Comparison of ENCODE assay signal across 28 mouse cellular contexts in genomic region chr17:56913023-56913422, GRCm38 (mm10). TPM values are rescaled to one million over a fixed set of nuclear protein-coding genes. Genes with fewer than 3 reads are reported as not detected.
A peak's percentile ranks its signal among the peaks of the same experiment; 100 is the strongest.
DNase-seq lines count a peak whose midpoint lies in the region; ATAC-seq and TF ChIP-seq lines count a peak whose summit lies in the region.
"Had no signal": no experiment of that assay in that cellular context is flagged by ENCODE, and none has a peak within 500 bp of the region (broad histone marks: within the 10 kb centered on the region; RNA-seq: fewer than 3 reads in every experiment).

No protein-coding gene starts in this region.

- no peak overlapping the region for H3K9ac ChIP-seq in midbrain, embryonic 11.5 days (ENCODE audit: low read length)
- H3K9ac ChIP-seq in midbrain, embryonic 14.5 days (replicated peaks; ENCODE audit: low read length) = no peak overlapping the region
- H3K9ac ChIP-seq: embryonic facial prominence, embryonic 12.5 days; forebrain, embryonic 13.5 days; forebrain, embryonic 15.5 days; forebrain, postnatal 0 days had no signal

- H3K4me3 ChIP-seq in midbrain, embryonic 11.5 days (ENCODE audit: low read depth, low read length) = no peak overlapping the region
- H3K4me3 ChIP-seq in midbrain, embryonic 14.5 days (replicated peaks; ENCODE audit: low read depth, low read length) = no peak overlapping the region
- no peak overlapping the region for H3K4me3 ChIP-seq in thymus, adult 2 months (ENCODE audit: control insufficient read depth, insufficient read depth, low read length)
- H3K4me3 ChIP-seq in limb, embryonic 10.5 days = no peak overlapping the region
- H3K4me3 ChIP-seq: embryonic facial prominence, embryonic 10.5 days; embryonic facial prominence, embryonic 12.5 days; forebrain, embryonic 13.5 days; forebrain, embryonic 15.5 days had no signal

- no peak overlapping the region for H3K27ac ChIP-seq in midbrain, embryonic 11.5 days (ENCODE audit: low read depth, low read length)
- no peak overlapping the region for H3K27ac ChIP-seq in midbrain, embryonic 14.5 days (replicated peaks; ENCODE audit: low read depth, low read length)
- peak overlapping the region; percentile 46 for H3K27ac ChIP-seq in thymus, adult 2 months (ENCODE audit: control insufficient read depth, insufficient read depth, low read length)
- H3K27ac ChIP-seq in limb, embryonic 10.5 days = no peak overlapping the region
- H3K27ac ChIP-seq: embryonic facial prominence, embryonic 10.5 days; embryonic facial prominence, embryonic 12.5 days; forebrain, embryonic 13.5 days; forebrain, embryonic 15.5 days had no signal

- no peaks in the 10 kb centered on the region for H3K27me3 ChIP-seq in midbrain, embryonic 11.5 days (ENCODE audit: control insufficient read depth, insufficient read depth, low read length)
- no peaks in the 10 kb centered on the region for H3K27me3 ChIP-seq in midbrain, embryonic 14.5 days (ENCODE audit: control insufficient read depth, insufficient read depth, low read length)
- no peaks in the 10 kb centered on the region for H3K27me3 ChIP-seq in thymus, adult 2 months (ENCODE audit: control insufficient read depth, insufficient read depth, low read length)
- H3K27me3 ChIP-seq in limb, embryonic 10.5 days (ENCODE audit: low read depth, poor library complexity, severe bottlenecking) = no peaks in the 10 kb centered on the region
- H3K27me3 ChIP-seq: CH12.LX; embryonic facial prominence, embryonic 12.5 days; forebrain, embryonic 13.5 days; forebrain, embryonic 15.5 days; Patski had no signal

- DNase-seq in midbrain, embryonic 11.5 days (ENCODE audit: low spot score, missing footprints) = peak; percentile 41
- no peak for DNase-seq in midbrain, embryonic 14.5 days
- DNase-seq in thymus, adult 2 months = no peak
- DNase-seq in thymus, postnatal 25 days = no peak
- no peak for DNase-seq in cerebellum, postnatal 36 days
- DNase-seq in limb, embryonic 10.5 days (ENCODE audit: low spot score) = no peak
- DNase-seq: adrenal gland, adult 2 months; adrenal gland, postnatal 10 days; adrenal gland, postnatal 25 days; B cell, adult 2 months; cerebellum, adult 11 months; cerebellum, adult 18-20 months; cerebellum, adult 8-10 months; cerebellum, postnatal 10 days; cerebellum, postnatal 25 days; forebrain, postnatal 0 days had no signal

- WGBS in midbrain, embryonic 11.5 days = 88% methylated on average over 3 of the region's 3 CpGs
- WGBS in midbrain, embryonic 14.5 days = 96% methylated on average over 3 of the region's 3 CpGs
- WGBS in thymus, adult 2 months = 38% methylated on average over 3 of the region's 3 CpGs
- WGBS in limb, embryonic 10.5 days = over 99% methylated on average over 3 of the region's 3 CpGs

- no peak for ATAC-seq in midbrain, embryonic 11.5 days (ENCODE audit: low FRiP score)
- ATAC-seq in midbrain, embryonic 14.5 days (ENCODE audit: low FRiP score, low TSS enrichment) = no peak
- ATAC-seq in megakaryocyte progenitor cell, adult 5-6 weeks (replicated peaks; ENCODE audit: poor library complexity) = peak; percentile 81
- ATAC-seq: forebrain, embryonic 13.5 days; forebrain, embryonic 15.5 days; forebrain, postnatal 0 days; Patski had no signal

- no peak for TF ChIP-seq CTCF in thymus, adult 2 months (IDR thresholded peaks at IDR 0.05; ENCODE audit: borderline replicate concordance, control insufficient read depth, extremely low read depth, insufficient read depth, low read length, poor library complexity)

- no peaks in the 10 kb centered on the region for H3K9me3 ChIP-seq in midbrain, embryonic 11.5 days (ENCODE audit: control insufficient read depth, low read length)
- no peaks in the 10 kb centered on the region for H3K9me3 ChIP-seq in midbrain, embryonic 14.5 days (ENCODE audit: control insufficient read depth, low read length)
- H3K9me3 ChIP-seq in limb, embryonic 10.5 days (replicated peaks) = no peaks in the 10 kb centered on the region
- H3K9me3 ChIP-seq: embryonic facial prominence, embryonic 10.5 days; embryonic facial prominence, embryonic 12.5 days; forebrain, embryonic 13.5 days; forebrain, embryonic 15.5 days; G1E had no signal

- peaks cover 18% of the 10 kb centered on the region for H3K36me3 ChIP-seq in midbrain, embryonic 11.5 days (ENCODE audit: control insufficient read depth, insufficient read depth, low read length)
- peaks cover 77% of the 10 kb centered on the region for H3K36me3 ChIP-seq in midbrain, embryonic 14.5 days (ENCODE audit: control insufficient read depth, insufficient read depth, low read length)
- H3K36me3 ChIP-seq in thymus, adult 2 months (ENCODE audit: control insufficient read depth, insufficient read depth, low read length) = 0 out of 2 replicates have a peak, but pooled peaks cover 4% of the 10 kb centered on the region
- peaks cover 98% of the 10 kb centered on the region for H3K36me3 ChIP-seq in limb, embryonic 10.5 days

- no peak overlapping the region for H3K4me2 ChIP-seq in midbrain, embryonic 11.5 days
- H3K4me2 ChIP-seq in midbrain, embryonic 14.5 days (ENCODE audit: low read length) = no peak overlapping the region
- H3K4me2 ChIP-seq: embryonic facial prominence, embryonic 12.5 days; forebrain, embryonic 13.5 days; forebrain, embryonic 15.5 days had no signal

- H3K4me1 ChIP-seq in midbrain, embryonic 11.5 days (ENCODE audit: control insufficient read depth, insufficient read depth, low read length) = no peaks in the 10 kb centered on the region
- no peaks in the 10 kb centered on the region for H3K4me1 ChIP-seq in midbrain, embryonic 14.5 days (ENCODE audit: control insufficient read depth, insufficient read depth, low read length)
- H3K4me1 ChIP-seq in thymus, adult 2 months (replicated peaks; ENCODE audit: control insufficient read depth, insufficient read depth, low read length) = peaks cover 17% of the 10 kb centered on the region
- no peaks in the 10 kb centered on the region for H3K4me1 ChIP-seq in limb, embryonic 10.5 days
- H3K4me1 ChIP-seq: embryonic facial prominence, embryonic 10.5 days; embryonic facial prominence, embryonic 12.5 days; forebrain, embryonic 13.5 days; forebrain, embryonic 15.5 days had no signal

- no peak for TF ChIP-seq POLR2A in thymus, adult 2 months (IDR thresholded peaks at IDR 0.05; ENCODE audit: control insufficient read depth, extremely low read depth, insufficient read depth, low read length, poor library complexity)

RNA-seq across cellular contexts. Expression of gene Mllt1, which starts 22.2 kb away (rescaled TPM):
- 26.3 and 29.0 TPM in 2 replicates for polyA plus RNA-seq in midbrain, embryonic 11.5 days (2014; fragmentation: Nextera tagmentation; extraction: Ambion mirVana)
- 64.3 and 66.3 TPM in 2 replicates for polyA plus RNA-seq in midbrain, embryonic 14.5 days (2014; fragmentation: Nextera tagmentation; extraction: Ambion mirVana)
- polyA plus RNA-seq in thymus, adult 2 months (2012; rRNA removed) = 134 and 135 TPM in 2 replicates
- total RNA-seq in megakaryocyte progenitor cell, adult 5-6 weeks (2015) = 15.5 and 18.2 TPM in 2 replicates
- 18.2 and 20.7 TPM in 2 replicates for total RNA-seq in megakaryocyte progenitor cell, adult 5-6 weeks (2017)
- polyA plus RNA-seq in limb, embryonic 10.5 days (2016; fragmentation: Nextera tagmentation; extraction: Ambion mirVana) = 79.0 and 90.2 TPM in 2 replicates

RNA-seq across cellular contexts. Expression of gene 1700061G19Rik, which starts 37.7 kb away (rescaled TPM):
- 0.11 and 0.25 TPM in 2 replicates for polyA plus RNA-seq in midbrain, embryonic 11.5 days (2014; fragmentation: Nextera tagmentation; extraction: Ambion mirVana)
- polyA plus RNA-seq in midbrain, embryonic 14.5 days (2014; fragmentation: Nextera tagmentation; extraction: Ambion mirVana) = 0.18 and 0.36 TPM in 2 replicates
- 0.10 and 0.19 TPM in 2 replicates for polyA plus RNA-seq in thymus, adult 2 months (2012; rRNA removed)
- total RNA-seq in megakaryocyte progenitor cell, adult 5-6 weeks (2015) = 0.07 TPM in 1 of 2 replicates, not detected in the other
- total RNA-seq in megakaryocyte progenitor cell, adult 5-6 weeks (2017) = not detected in 2 replicates
- polyA plus RNA-seq in limb, embryonic 10.5 days (2016; fragmentation: Nextera tagmentation; extraction: Ambion mirVana) = 0.50 and 0.73 TPM in 2 replicates
- polyA plus RNA-seq: G1E, Patski had no signal

RNA-seq across cellular contexts. Expression of gene Acsbg2, which starts 38.8 kb away (rescaled TPM):
- polyA plus RNA-seq in midbrain, embryonic 11.5 days (2014; fragmentation: Nextera tagmentation; extraction: Ambion mirVana) = not detected in 2 replicates
- polyA plus RNA-seq in midbrain, embryonic 14.5 days (2014; fragmentation: Nextera tagmentation; extraction: Ambion mirVana) = not detected in 2 replicates
- polyA plus RNA-seq in thymus, adult 2 months (2012; rRNA removed) = 0.11 TPM in 1 of 2 replicates, not detected in the other
- total RNA-seq in megakaryocyte progenitor cell, adult 5-6 weeks (2015) = not detected in 2 replicates
- total RNA-seq in megakaryocyte progenitor cell, adult 5-6 weeks (2017) = not detected in 2 replicates
- not detected in 2 replicates for polyA plus RNA-seq in limb, embryonic 10.5 days (2016; fragmentation: Nextera tagmentation; extraction: Ambion mirVana)
- total RNA-seq: CH12.LX; forebrain, postnatal 0 days had no signal
- polyA plus RNA-seq: brain, embryonic 14.5 days; cortical plate, adult 2 months; embryonic facial prominence, embryonic 10.5 days; embryonic facial prominence, embryonic 12.5 days; embryonic facial prominence, embryonic 14.5 days; forebrain, embryonic 11.5 days; forebrain, embryonic 13.5 days; forebrain, embryonic 15.5 days; forebrain, postnatal 0 days; G1E; Patski had no signal
